9 mouse cellular contexts compared by ENCODE assay signal in genomic region chr10:14391025-14391639, GRCm38 (mm10).
A peak's percentile ranks its signal among the peaks of the same experiment; 100 is the strongest.
DNase-seq lines count a peak whose midpoint lies in the region; ATAC-seq and TF ChIP-seq lines count a peak whose summit lies in the region.
"Had no signal": no experiment of that assay in that cellular context is flagged by ENCODE, and none has a peak within 500 bp of the region (broad histone marks: within the 10 kb centered on the region; RNA-seq: fewer than 3 reads in every experiment).

No protein-coding gene starts in this region.

- H3K4me2 ChIP-seq in lung, postnatal 0 days (replicated peaks; ENCODE audit: low read depth, low read length) = no peak overlapping the region
- H3K4me2 ChIP-seq: liver, embryonic 15.5 days had no signal

- TF ChIP-seq EP300 in lung, postnatal 0 days (IDR thresholded peaks at IDR 0.05) = no peak

- H3K27me3 ChIP-seq in E14TG2a.4 (ENCODE audit: insufficient read depth, low read length) = no peaks in the 10 kb centered on the region
- no peaks in the 10 kb centered on the region for H3K27me3 ChIP-seq in lung, postnatal 0 days (replicated peaks; ENCODE audit: insufficient read depth, low read length)
- H3K27me3 ChIP-seq: liver, embryonic 15.5 days had no signal

- no peak overlapping the region for H3K4me3 ChIP-seq in E14TG2a.4 (replicated peaks; ENCODE audit: low read length)
- H3K4me3 ChIP-seq in lung, postnatal 0 days (ENCODE audit: low read depth, low read length) = no peak overlapping the region
- H3K4me3 ChIP-seq: liver, embryonic 15.5 days had no signal

- TF ChIP-seq CTCF in E14TG2a.4 (conservative IDR thresholded peaks at IDR 0.05; ENCODE audit: low read length) = peak; percentile 42
- TF ChIP-seq CTCF in lung, postnatal 0 days (IDR thresholded peaks at IDR 0.05) = peak; percentile 68

- H3K27ac ChIP-seq in lung, postnatal 0 days (ENCODE audit: low read length) = no peak overlapping the region
- H3K27ac ChIP-seq: liver, embryonic 15.5 days had no signal

- no peaks in the 10 kb centered on the region for H3K36me3 ChIP-seq in E14TG2a.4 (ENCODE audit: insufficient read depth, low read length)
- H3K36me3 ChIP-seq in lung, postnatal 0 days (ENCODE audit: insufficient read depth, low read length) = no peaks in the 10 kb centered on the region
- H3K36me3 ChIP-seq: liver, embryonic 15.5 days had no signal

- WGBS in lung, postnatal 0 days = 9% methylated on average over 11 of the region's 11 CpGs

- H3K4me1 ChIP-seq in E14TG2a.4 (replicated peaks; ENCODE audit: low read depth, low read length) = 0 out of 2 replicates have a peak, but pooled peaks cover 4% of the 10 kb centered on the region
- no peaks in the 10 kb centered on the region for H3K4me1 ChIP-seq in lung, postnatal 0 days (ENCODE audit: insufficient read depth, low read depth, low read length)
- H3K4me1 ChIP-seq: liver, embryonic 15.5 days had no signal

- H3K9ac ChIP-seq in lung, postnatal 0 days (replicated peaks; ENCODE audit: low read depth) = no peak overlapping the region
- H3K9ac ChIP-seq: liver, embryonic 15.5 days had no signal

- no peaks in the 10 kb centered on the region for H3K9me3 ChIP-seq in E14TG2a.4 (ENCODE audit: low read length)
- no peaks in the 10 kb centered on the region for H3K9me3 ChIP-seq in lung, postnatal 0 days (ENCODE audit: low read length)
- H3K9me3 ChIP-seq: liver, embryonic 15.5 days had no signal

- ATAC-seq in lung, postnatal 0 days = peak; percentile 52; the same call in 1 of the 2 replicates

- intact Hi-C loops in heart, postnatal 14 days (cut with DNase I) = loop anchor here (2.0 to 5.0 kb wide), 4 partner anchors 69 to 1374 kb away; no protein-coding TSS in a partner anchor

- peak; percentile 89 for DNase-seq in brain, adult 2 months (ENCODE audit: low read depth, low spot score)
- peak; percentile 61 for DNase-seq in fibroblast of lung, adult 2 months (ENCODE audit: low read depth)
- peak; percentile 51 to 78 for DNase-seq in heart, postnatal 14 days
- DNase-seq in kidney, postnatal 4 days = peak; percentile 76 to 81
- peak; percentile 77 for DNase-seq in lung, postnatal 0 days (ENCODE audit: low spot score)
- DNase-seq in retina, embryonic 14.5 days (ENCODE audit: low spot score) = peak; percentile 95
- peak; percentile 80 for DNase-seq in thymus, postnatal 4 days
